Mouse (Mus musculus): ENCODE results near the gene Tapbpl. TPM values are rescaled to one million over a fixed set of nuclear protein-coding genes. Genes with fewer than 3 reads are reported as not detected.

Gene Tapbpl
- total RNA-seq, 4 experiments from 2014 or later = 11.6 to 13.9 (median 12.6) TPM

DNA sequence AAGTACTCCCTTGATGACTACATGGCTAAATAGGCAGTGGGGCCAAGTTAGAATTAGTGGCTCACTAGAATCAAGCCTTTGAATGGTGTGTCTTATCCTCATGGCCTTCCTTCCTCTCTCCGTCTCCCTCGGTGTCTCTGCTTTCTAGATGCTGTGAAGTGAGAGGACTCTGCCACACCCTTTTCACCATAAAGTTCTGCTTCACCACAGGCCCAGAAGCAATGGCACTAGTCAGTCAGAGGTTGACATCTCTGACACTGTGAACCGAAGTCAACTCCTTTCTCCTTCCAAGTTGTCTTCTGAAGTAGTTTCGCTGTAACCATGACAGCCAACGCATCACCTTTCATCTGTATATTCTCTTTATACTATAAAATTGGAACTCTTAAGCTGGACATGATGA is 7.9 kb upstream of the Tapbpl start:
- no peak for DNase-seq

DNA sequence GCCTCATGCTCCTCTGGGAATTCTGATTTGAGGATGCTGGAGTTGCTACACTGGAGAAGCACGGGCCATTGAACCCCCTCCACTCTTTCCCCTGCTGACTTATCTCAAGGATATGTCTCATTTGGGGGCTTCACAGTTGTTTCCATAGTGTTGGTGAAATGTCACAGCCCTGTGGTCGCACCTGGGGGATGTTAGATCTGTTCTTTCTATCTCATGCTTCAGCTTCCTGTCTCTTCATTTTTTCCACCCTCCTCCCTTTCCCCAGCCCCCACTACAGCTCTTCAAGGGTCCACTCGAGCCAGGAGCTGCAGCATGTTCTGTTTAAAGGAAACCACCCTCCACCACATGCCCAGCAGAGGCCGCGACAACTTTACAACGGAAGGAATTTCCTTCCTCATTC is 6.7 kb upstream of the Tapbpl start:
- no peak for DNase-seq

DNA sequence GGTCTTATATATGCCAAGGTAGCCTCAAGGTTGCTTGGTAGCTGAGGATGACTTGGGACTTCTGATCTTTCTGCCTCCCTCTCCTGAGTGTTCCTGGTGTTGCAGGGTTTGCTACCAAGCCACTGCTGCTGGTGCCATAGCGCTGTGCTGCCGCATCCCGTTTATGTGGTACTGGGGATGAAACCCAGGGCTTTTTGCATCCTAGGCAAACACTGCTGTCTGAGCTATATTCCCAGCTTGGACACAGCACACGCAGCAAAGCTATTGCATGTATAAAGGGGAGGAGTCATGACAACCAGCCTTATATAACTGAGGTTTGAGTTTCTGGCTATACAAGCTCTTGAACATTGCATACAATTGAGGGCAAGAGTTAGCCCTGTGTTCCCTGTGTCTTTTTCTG is 5.8 kb upstream of the Tapbpl start:
- no peak for DNase-seq

DNA sequence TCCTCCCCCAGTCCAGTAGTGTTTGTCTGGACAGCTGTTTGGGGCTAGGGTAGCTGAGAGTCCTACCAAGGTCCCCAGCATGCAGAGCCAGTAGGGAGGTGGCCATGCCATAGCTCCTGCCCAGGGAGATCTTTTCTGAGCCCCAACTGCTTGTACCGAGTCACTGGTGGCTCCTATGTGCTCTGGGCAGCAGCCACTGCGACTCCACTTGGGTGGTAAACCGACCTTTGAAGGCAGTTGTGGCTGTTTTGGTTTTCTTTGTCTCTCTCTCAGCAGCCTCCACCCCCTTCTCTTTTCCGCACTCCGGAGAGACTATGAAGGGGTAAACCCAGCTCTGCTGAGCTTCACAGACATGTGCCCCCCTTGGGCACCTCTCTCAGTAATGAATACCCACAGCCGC is 5.1 kb upstream of the Tapbpl start, which contains the start of gene Cd27:
TSS of gene Cd27 (minus strand) at position 229 of the 400 bp plus-strand sequence.
- DNase-seq = no peak

GRCm38 (mm10) chr6:125236341-125236740 is 4.7 kb upstream of the Tapbpl start:
- DNase-seq = no peak

DNA sequence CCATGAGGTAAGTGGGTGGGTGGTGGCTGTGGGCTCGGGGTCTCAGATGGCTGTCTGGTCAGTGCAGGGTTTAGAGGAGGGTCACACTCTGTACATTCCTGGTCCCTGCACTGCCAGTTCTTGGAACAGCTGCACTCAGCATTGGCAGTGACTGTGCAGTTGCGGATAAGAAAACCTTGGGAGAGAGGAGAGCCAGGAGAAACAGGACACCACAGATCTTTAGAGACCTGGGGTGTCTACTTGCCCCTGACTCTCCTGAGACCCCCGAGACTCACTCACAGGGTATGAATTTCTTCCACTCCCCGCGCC is 2.8 kb upstream of the Tapbpl start:
- no peak for DNase-seq

- no peak for DNase-seq
Observed at GRCm38 (mm10) chr6:125233816-125234519, 2.3 kb upstream of the Tapbpl start.

DNA sequence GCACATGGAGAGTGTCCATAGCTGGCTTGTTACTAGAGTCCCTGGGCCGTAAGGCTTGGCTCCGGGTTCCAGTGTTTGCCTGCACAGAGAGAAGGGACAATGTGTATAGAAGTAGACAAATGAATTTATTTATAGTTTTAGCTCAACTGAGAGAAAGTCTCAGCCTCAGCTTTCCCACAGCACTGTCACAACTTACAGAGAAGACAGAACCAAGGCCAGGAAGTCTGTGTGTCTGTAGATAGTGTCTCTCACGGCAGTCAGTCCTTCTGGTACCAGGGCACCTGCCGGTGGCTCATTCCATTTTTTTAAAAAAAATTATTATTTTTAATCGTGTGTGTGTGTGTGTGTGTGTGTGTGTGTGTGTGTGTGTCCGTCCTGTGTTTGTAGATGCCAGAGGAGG is 856 bp upstream of the Tapbpl start:
- no peak for DNase-seq

GRCm38 (mm10) chr6:125232045-125232437 is 381 bp upstream of the Tapbpl start:
- DNase-seq = no peak

- DNase-seq = no peak
Observed at GRCm38 (mm10) chr6:125230571-125230970, 1.1 kb downstream of the Tapbpl start.

GRCm38 (mm10) chr6:125225518-125226115 is 6.0 kb downstream of the Tapbpl start:
- DNase-seq = no peak

GRCm38 (mm10) chr6:125222577-125222976 is 9.1 kb downstream of the Tapbpl start:
- no peak for DNase-seq

DNA sequence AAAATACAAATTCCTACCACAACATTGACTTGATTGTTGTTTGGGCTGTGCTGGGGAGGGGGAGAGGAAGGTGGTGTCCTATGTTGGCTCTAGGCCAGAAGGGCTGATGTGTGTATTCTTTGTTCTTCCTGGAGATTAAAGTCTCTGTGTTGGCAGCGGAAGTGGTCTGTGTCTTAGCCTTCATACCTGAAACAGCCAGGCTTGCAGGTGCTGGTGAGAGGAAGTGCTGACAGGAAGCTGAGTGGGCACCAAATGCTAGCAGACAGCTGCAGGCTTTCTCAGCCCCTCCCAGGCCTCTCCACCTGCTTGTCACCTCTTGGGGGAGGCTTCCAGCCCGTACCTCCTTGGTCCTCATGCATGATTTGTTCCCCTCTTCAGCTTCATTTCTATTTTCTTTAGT is 9.5 kb downstream of the Tapbpl start:
- DNase-seq = no peak

- no peak for DNase-seq
Observed at GRCm38 (mm10) chr6:125221115-125221745, 10.4 kb downstream of the Tapbpl start.

DNA sequence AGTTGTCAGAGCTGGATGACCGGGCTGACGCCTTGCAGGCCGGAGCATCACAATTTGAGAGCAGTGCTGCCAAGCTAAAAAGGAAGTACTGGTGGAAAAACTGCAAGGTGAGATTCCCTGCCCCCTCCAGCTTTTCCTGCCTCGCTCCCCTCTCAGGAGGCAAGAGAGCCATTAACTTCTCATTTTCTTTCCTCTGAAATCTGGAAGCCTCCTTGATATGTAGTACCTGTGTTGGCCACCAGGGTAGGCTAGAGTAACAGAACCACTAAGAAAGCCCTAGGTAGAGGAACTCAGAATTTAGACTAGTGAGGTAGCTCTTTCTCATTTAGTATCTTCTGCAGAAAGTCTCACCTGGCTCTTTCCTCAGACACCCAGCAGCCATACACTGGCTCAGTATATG is 12.7 kb downstream of the Tapbpl start:
- no peak for DNase-seq

GRCm38 (mm10) chr6:125217899-125218298 is 13.8 kb downstream of the Tapbpl start:
- no peak for DNase-seq

- DNase-seq = no peak
Observed at GRCm38 (mm10) chr6:125216898-125217297, 14.8 kb downstream of the Tapbpl start.

DNA sequence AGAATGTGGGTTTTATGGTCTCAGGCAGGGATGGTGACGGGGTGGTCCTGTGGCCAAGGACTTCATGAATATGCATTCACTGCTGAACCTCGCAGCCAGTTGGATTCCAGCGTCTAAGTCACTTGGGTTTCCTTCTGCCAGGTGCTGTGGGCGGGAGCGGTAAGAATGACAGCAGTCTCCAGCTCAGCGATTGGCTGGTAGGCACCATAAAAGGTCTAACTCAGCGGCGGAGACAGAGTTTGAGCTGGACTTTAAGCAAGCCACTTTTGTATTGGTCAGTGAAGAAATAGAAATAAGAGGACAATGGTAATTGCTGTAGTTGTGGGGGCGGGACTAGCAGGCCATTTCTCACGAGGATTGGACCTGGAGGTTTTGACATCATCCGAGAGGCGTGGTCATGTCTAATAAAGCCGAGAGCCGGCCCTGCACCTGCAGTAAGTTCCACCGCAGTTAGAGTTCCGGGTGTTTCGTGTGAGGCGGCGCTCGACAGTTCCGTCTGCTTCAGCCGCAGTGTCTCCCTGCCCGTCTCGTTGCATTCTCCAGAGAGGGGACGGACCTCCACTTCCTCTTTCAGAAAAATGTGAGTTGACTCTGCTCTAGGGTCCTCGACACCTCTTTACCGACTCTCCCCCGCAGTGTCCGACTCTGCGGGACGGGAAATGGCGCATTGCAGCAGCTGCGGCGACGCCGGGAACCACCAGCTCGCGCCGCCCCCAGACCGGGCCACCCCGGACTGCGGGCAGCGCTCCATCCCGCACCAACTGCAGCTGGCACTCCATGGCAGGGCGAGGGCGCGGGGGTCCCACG is 16.3 kb downstream of the Tapbpl start, which contains the start of gene Vamp1:
TSS of gene Vamp1 (plus strand) at position 404 of the 807 bp plus-strand sequence.
- DNase-seq = peak; percentile 96

- DNase-seq = no peak
Observed at GRCm38 (mm10) chr6:125213715-125214114, 17.9 kb downstream of the Tapbpl start.

DNA sequence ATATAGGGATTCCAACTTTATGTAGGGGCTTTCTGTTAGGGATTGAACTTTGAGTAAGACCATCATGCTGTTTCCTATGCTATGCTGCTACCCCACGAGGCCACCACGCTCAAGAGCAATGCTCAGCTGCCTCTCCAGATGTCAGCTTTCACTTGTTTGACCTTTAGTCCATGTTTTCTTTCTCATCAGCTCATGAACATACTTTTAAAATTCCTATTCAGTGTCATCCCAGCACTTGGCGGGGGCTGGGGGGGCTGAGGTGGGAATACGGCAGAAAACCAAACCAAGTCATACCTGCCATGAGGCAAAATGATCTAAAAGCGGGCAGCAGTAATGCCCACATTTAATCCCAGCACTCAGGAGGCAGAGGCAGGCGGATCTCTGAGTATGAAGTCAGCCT is 18.5 kb downstream of the Tapbpl start:
- DNase-seq = no peak

GRCm38 (mm10) chr6:125212621-125213020 is 19.0 kb downstream of the Tapbpl start:
- DNase-seq = no peak

- no peak for DNase-seq
Observed at GRCm38 (mm10) chr6:125210436-125210835, 21.2 kb downstream of the Tapbpl start.

DNA sequence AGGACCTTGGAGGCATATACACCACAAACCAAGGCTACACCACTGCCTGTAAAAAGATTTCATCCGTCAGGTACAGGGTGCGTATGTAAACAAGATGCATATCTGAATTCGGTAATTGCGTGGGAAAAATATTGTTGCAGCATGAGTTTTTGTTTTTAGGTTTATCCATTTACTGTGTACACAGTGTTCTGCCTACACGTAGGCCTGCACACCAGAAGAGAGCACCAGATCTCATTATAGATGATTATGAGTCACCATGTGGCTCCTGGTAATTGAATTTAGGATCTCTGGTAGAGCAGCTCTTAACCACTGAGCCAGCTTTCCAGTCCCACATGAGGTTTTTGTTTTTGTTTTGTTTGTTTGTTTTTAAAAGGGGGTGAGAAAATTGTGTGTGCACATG is 34.5 kb downstream of the Tapbpl start:
- no peak for DNase-seq

All from adrenal gland, adult 8-10 months (tissue).